8 mouse cellular contexts compared by ENCODE assay signal in the genomic region with DNA sequence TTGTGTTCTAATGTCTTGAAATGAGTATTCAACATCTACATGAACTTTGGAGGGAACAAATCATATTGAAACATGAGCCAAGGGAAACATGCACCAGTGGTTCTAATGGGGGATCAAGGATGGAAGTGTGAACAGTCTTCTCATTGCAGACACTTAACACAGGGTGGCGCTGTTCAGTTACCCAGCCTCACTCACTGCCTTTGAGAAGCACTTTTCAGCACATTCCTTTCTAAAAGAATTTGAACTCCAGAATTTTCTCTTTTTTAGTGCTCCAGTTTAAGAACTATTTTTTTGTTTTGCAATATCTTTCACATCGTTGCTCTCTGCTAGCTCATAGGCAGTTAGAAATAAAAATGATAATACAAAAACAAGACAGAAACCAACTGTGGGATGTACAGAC.
DNase-seq lines count a peak whose midpoint lies in the region; ATAC-seq and TF ChIP-seq lines count a peak whose summit lies in the region.

No protein-coding gene starts in this region.

- DNase-seq in frontal cortex, postnatal 10 days (ENCODE audit: low spot score in 2 of 2): no peak
- DNase-seq in thymus, postnatal 14 days: peak; percentile 20
- DNase-seq in thymus, postnatal 36 days: no peak
- peak; percentile 34 for DNase-seq in left cerebral cortex, postnatal 4 days
- DNase-seq in right cerebral cortex, postnatal 14 days: peak; percentile 40
- no peak for DNase-seq in heart, adult 9 months (ENCODE audit: low spot score in 2 of 2)

- TF ChIP-seq POLR2A in embryonic fibroblast, embryonic 13.5 days (IDR thresholded peaks at IDR 0.05; ENCODE audit: low read depth, low read length): no peak

- peak; percentile 73; the same call in 1 of the 2 replicates for TF ChIP-seq CTCF in embryonic fibroblast, embryonic 13.5 days (IDR thresholded peaks at IDR 0.05; ENCODE audit: borderline replicate concordance, insufficient read depth, low read length)

- H3K27ac ChIP-seq in embryonic fibroblast, embryonic 13.5 days (ENCODE audit: insufficient read depth, low read length): no peak overlapping the region

- intact Hi-C loops in left cerebral cortex, postnatal 4 days (cut with DNase I): no loop called here

- H3K4me1 ChIP-seq in embryonic fibroblast, embryonic 13.5 days (ENCODE audit: control insufficient read depth, insufficient read depth, low read length): no peaks in the 10 kb centered on the region

- ATAC-seq in frontal cortex, adult (ENCODE audit: low TSS enrichment): peak; percentile 99

- no peak overlapping the region for H3K4me3 ChIP-seq in embryonic fibroblast, embryonic 13.5 days (ENCODE audit: insufficient read depth, low read length)

Comparison
In these comparisons a context has a peak if more than half of its experiments do, and no peak if none do; other contexts are left out.
1. DNase-seq: peak in thymus, postnatal 14 days (single experiment), left cerebral cortex, postnatal 4 days (single experiment) and right cerebral cortex, postnatal 14 days (single experiment); none in frontal cortex, postnatal 10 days (0 of 2), thymus, postnatal 36 days (0 of 2) and heart, adult 9 months (0 of 2).